Mouse (Mus musculus) brain, embryonic 14.5 days (tissue): ENCODE results near the gene Sorbs2. TPM values are rescaled to one million over a fixed set of nuclear protein-coding genes. Genes with fewer than 3 reads are reported as not detected.

Experiments
- DNase-seq: peaks from one replicate; pipeline ENCODE4 v3.0.0-alpha.2; 2011; ENCODE audit warnings: low read depth
- CTCF ChIP-seq: fragments of 200-500 bp; IDR thresholded peaks from 2 replicates; pipeline ENCODE4 v1.5.1; 2012; ENCODE audit warnings: inconsistent platforms, mild to moderate bottlenecking, moderate library complexity, borderline replicate concordance; ENCODE audit not compliant: insufficient read depth, insufficient read length; ENCODE audit errors: extremely low read depth
- POLR2A ChIP-seq: fragments of 200-500 bp; IDR thresholded peaks from 2 replicates; pipeline ENCODE4 v1.6.1; 2012; ENCODE audit warnings: mild to moderate bottlenecking, inconsistent platforms, borderline replicate concordance; ENCODE audit not compliant: poor library complexity, insufficient read depth, insufficient read length, severe bottlenecking; ENCODE audit errors: extremely low read depth
- polyA plus RNA-seq: library from polyadenylated mRNA; depleted of rRNA; stranded (reverse); fragments of >200 nt; gene quantifications from 2 replicates; pipeline ENCODE4 v1.2.3, GENCODE M21; 2012

Sorbs2 gene
- polyA plus RNA-seq, 1 experiment = 81.7 TPM

GRCm38 (mm10) chr8:45776366-45776765 lies 268.8 kb downstream of the Sorbs2 start:
- DNase-seq = no peak
- TF ChIP-seq POLR2A (no peak), CTCF (no peak)

- TF ChIP-seq POLR2A (no peak), CTCF (no peak)
- DNase-seq = no peak
These were observed 269.4 kb downstream of the Sorbs2 start for GRCm38 (mm10) chr8:45776977-45777376.

- peak; percentile 89 for DNase-seq
- TF ChIP-seq POLR2A (no peak), CTCF (no peak)
These were observed 273.0 kb downstream of the Sorbs2 start for GRCm38 (mm10) chr8:45780585-45780984.

GRCm38 (mm10) chr8:45788610-45789009 lies 281.0 kb downstream of the Sorbs2 start:
- DNase-seq = no peak

GRCm38 (mm10) chr8:45794847-45795246 lies 287.3 kb downstream of the Sorbs2 start:
- no peak for TF ChIP-seq POLR2A
- TF ChIP-seq CTCF = peak; percentile 30; the same call in 1 of the 2 replicates
- DNase-seq = no peak

More at GRCm38 (mm10) chr8:45788610-45789009, 281.0 kb downstream of the Sorbs2 start:
- TF ChIP-seq POLR2A (no peak), CTCF (peak; percentile 24; the same call in 1 of the 2 replicates)

- peak; percentile 72 for DNase-seq
- no peak for TF ChIP-seq POLR2A
- peak; percentile 68; the same call in 1 of the 2 replicates for TF ChIP-seq CTCF
These were observed 288.7 kb downstream of the Sorbs2 start for GRCm38 (mm10) chr8:45796331-45796740.

- DNase-seq = no peak
- TF ChIP-seq POLR2A (no peak), CTCF (no peak)
These were observed 291.9 kb downstream of the Sorbs2 start for GRCm38 (mm10) chr8:45799517-45799916.

- no peak for TF ChIP-seq CTCF
- DNase-seq = no peak
These were observed 301.0 kb downstream of the Sorbs2 start for GRCm38 (mm10) chr8:45808597-45808996.

- TF ChIP-seq CTCF = peak; percentile 82; the same call in 1 of the 2 replicates
- TF ChIP-seq POLR2A = no peak
- DNase-seq = peak; percentile 83
These were observed 309.3 kb downstream of the Sorbs2 start for GRCm38 (mm10) chr8:45816765-45817426.

GRCm38 (mm10) chr8:45821650-45822049 lies 314.1 kb downstream of the Sorbs2 start:
- DNase-seq = peak; percentile 3
- TF ChIP-seq CTCF = no peak
- no peak for TF ChIP-seq POLR2A

- TF ChIP-seq POLR2A = no peak
- TF ChIP-seq CTCF = no peak
- DNase-seq = no peak
These were observed 322.5 kb downstream of the Sorbs2 start for GRCm38 (mm10) chr8:45829985-45830548.

GRCm38 (mm10) chr8:45833896-45834295 lies 326.3 kb downstream of the Sorbs2 start:
- TF ChIP-seq POLR2A (no peak), CTCF (no peak)
- peak; percentile 7 for DNase-seq

- no peak for TF ChIP-seq POLR2A
- DNase-seq = peak; percentile 50
These were observed 335.7 kb downstream of the Sorbs2 start for GRCm38 (mm10) chr8:45843306-45843705.
